Mouse (Mus musculus) heart, embryonic 16.5 days (tissue): ENCODE measurements around the gene Gmeb2. TPM values are rescaled to one million over a fixed set of nuclear protein-coding genes. Genes with fewer than 3 reads are reported as not detected.

ENCODE experiments used
- ATAC-seq: fragments of 200-750 bp; cut with Nextera tagmentation; replicated peaks from 2 replicates; pipeline ENCODE4 v1.8.0; 2017; ENCODE audit warnings: moderate number of reproducible peaks; ENCODE audit not compliant: insufficient read depth, low FRiP score; ENCODE audit errors: extremely low read depth
- H3K27ac ChIP-seq: fragments of 300-500 bp; sonication (generic); 2 replicates; pipeline ENCODE4 v1.5.1; 2014; ENCODE audit warnings: mild to moderate bottlenecking, low read length, control low read depth, moderate library complexity
- H3K27me3 ChIP-seq: fragments of 300-500 bp; sonication (generic); 2 replicates; pipeline ENCODE4 v1.6.1; 2014; ENCODE audit warnings: low read length, mixed read lengths; ENCODE audit not compliant: control insufficient read depth, insufficient read depth
- H3K36me3 ChIP-seq: fragments of 300-500 bp; sonication (generic); 2 replicates; pipeline ENCODE4 v1.6.1; 2014; ENCODE audit not compliant: control insufficient read depth, insufficient read depth
- H3K4me1 ChIP-seq: fragments of 300-500 bp; sonication (generic); 2 replicates; pipeline ENCODE4 v1.6.1; 2014; ENCODE audit warnings: low read length, mixed read lengths; ENCODE audit not compliant: control insufficient read depth, insufficient read depth
- H3K4me2 ChIP-seq: fragments of 300-500 bp; sonication (generic); 2 replicates; pipeline ENCODE4 v1.6.1; 2014; ENCODE audit warnings: low read depth, mild to moderate bottlenecking, control low read depth, low read length
- H3K4me3 ChIP-seq: fragments of 300-500 bp; sonication (generic); 2 replicates; pipeline ENCODE4 v1.5.1; 2014; ENCODE audit warnings: mild to moderate bottlenecking, control low read depth, low read length
- H3K9ac ChIP-seq: fragments of 300-500 bp; sonication (generic); 2 replicates; pipeline ENCODE4 v1.6.1; 2014; ENCODE audit warnings: low read length, control low read depth
- H3K9me3 ChIP-seq: fragments of 300-500 bp; sonication (generic); replicated peaks from 2 replicates; pipeline ENCODE4 v1.6.1; 2016; ENCODE audit warnings: low read length; ENCODE audit not compliant: control insufficient read depth
- WGBS: fragments of 180-500 bp; shearing (Covaris S2); extraction: QIAGEN DNeasy Blood & Tissue Kit; methylation state at CpG from one replicate; pipeline ENCODE4 v1.1.7; 2014; 5-methylcytosine and 5-hydroxymethylcytosine counted together
- polyA plus RNA-seq: library from polyadenylated mRNA; unstranded; fragments of >200 nt; fragmentation: Nextera tagmentation; extraction: Ambion mirVana; gene quantifications from 2 replicates; pipeline ENCODE4 v1.2.1, GENCODE M21; 2015

Gene Gmeb2
- polyA plus RNA-seq, 1 experiment from 2014 or later = 8.8 TPM

DNA sequence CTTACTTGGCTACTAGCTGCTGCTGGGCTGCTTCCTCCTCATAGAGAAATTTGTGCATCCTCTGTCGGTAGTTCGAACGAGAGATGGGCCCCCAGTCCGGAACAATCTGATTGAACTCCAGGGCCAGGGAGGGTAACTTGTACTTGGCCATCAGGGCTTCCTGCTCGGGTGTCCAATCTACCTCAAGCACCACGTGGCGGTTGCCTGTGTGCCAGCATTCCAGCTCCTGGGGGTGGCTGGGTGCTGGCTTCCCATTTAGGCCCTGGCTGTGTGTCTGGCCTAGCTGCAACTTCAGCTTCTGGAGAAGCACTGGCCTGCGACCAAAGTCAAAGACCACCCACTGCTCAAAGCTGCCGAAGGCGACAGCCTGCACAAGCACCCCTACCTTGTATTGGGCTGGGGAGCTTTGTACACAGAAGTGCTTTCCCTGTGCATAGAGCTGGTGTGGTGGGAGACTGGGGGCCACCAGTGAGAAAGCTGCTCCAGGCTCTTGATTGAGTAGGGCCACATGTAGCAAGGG is 49.7 kb downstream of the Gmeb2 start:
- Histone ChIP-seq H3K9me3 (no peaks in the 10 kb centered on the region), H3K36me3 (no peaks in the 10 kb centered on the region), H3K4me1 (peaks cover 5% of the 10 kb centered on the region), H3K9ac (no peak overlapping the region), H3K4me3 (no peak overlapping the region), H3K4me2 (no peak overlapping the region), H3K27me3 (no peaks in the 10 kb centered on the region), H3K27ac (no peak overlapping the region)
- no peak for ATAC-seq
- WGBS = 76% methylated on average over 10 of the region's 10 CpGs

DNA sequence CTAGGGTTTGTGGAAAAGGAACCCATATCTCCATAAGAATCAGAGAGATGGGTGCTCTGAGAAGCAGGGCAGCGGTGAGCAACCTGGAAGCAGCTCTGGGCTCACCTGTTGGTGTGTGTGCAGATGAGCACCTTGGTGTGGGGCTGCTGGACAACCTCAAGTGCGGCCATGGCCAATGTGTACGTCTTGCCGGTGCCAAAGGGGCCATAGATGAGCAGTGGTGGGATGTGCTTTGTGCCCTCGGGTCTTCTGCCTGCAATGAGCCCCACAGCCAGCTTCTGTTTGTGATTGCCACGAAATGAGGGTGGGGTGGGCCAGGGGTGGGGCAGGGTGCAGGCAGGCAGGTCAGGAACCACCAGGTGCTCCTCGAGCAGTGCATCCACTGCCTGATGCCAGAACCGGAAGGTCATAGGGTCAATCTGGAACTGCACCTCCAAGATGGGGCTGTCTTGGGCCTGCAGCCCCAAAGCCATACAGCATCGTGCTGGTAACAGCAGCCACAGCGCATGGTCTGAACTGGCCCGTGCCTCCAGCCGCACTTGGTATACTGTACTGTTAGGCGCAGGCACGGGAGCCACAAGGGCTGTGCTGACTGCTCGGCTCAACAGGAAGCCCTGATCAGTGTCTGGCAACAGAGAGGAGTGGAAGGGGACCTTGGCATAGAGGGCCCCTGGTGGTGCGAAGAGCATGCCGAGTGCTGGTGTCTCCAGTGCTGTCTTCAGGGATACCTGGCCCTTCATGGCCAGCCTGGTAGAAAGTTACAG is 50.4 kb downstream of the Gmeb2 start:
- no peak overlapping the region for H3K9ac ChIP-seq
- 86% methylated on average over 17 of the region's 17 CpGs for WGBS

DNA sequence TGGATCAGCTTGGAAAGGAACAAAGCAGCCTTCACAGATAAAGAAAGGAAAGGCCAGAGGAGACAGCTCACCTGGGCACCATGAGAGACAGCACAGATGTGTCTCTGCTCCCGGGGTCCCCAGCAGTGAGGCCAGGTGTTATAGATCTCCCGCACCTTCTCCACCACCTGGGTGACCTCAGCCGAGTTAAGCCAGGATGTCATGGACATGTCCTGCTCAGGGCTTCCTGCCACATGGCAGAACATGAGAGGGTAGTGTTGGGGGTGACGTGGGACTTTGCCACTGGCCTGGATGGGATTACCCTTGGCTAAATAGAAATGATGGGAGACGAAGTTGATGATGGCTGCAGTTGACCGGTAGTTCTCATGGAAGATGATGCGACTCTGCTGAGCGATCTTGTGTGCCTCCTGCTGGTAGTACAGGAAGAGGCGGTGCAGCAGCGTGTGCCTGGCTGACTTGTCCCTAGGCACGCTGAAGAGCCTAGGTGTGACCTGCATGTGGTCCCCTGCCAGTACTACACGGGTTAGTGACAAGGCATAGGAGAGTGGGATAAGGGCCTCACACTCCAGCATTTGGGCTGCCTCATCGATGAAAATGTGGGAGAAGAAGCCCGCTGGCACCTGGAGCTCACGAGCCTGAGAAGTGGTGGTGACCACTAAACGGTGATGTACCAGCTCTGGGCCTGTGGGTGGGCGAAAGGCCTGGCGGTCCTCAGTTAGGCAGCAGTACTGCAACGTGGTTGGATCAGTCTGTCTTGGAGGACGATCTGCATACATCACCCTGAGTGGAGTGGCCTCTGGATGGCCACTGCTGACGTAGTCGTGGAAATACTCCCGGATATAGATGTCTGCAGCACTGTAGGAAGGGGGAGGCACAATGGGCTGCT is 51.9 kb downstream of the Gmeb2 start:
- no peak overlapping the region for H3K27ac ChIP-seq
- 79% methylated on average over 23 of the region's 23 CpGs for WGBS
- H3K27me3 ChIP-seq = no peaks in the 10 kb centered on the region
- H3K4me1 ChIP-seq = no peaks in the 10 kb centered on the region; the same call in 1 of the 2 replicates
- no peak for ATAC-seq
- no peak overlapping the region for H3K9ac ChIP-seq
- H3K4me2 ChIP-seq = no peak overlapping the region
- H3K4me3 ChIP-seq = no peak overlapping the region
- H3K36me3 ChIP-seq = no peaks in the 10 kb centered on the region
- H3K9me3 ChIP-seq = no peaks in the 10 kb centered on the region

More for the DNA sequence above, 50.4 kb downstream of the Gmeb2 start:
- Histone ChIP-seq H3K4me3 (no peak overlapping the region), H3K4me1 (peaks cover 4% of the 10 kb centered on the region), H3K27ac (no peak overlapping the region), H3K9me3 (no peaks in the 10 kb centered on the region), H3K27me3 (no peaks in the 10 kb centered on the region), H3K4me2 (no peak overlapping the region), H3K36me3 (no peaks in the 10 kb centered on the region)
- ATAC-seq = no peak

DNA sequence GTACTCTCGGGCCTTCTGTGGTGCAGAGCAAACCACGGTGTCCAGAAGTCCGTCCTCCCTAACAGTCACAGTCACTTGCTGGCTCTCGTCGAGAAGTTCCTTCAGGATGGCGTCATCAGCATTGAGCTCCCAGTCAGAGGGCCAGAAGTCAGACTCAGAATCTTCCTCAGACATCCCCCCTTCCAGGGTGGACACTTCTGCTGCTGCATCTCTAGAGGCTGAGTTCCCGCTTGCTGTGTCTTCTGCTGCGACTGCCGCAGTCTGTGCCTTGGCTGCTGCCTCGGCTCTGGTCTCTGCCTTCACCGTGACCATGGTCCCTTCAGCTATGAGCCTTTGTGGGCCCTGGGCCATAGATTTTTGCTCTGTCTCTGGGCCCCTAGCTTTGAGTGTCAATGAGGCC is 53.2 kb downstream of the Gmeb2 start:
- Histone ChIP-seq H3K4me3 (no peak overlapping the region), H3K9ac (no peak overlapping the region), H3K27ac (no peak overlapping the region), H3K27me3 (no peaks in the 10 kb centered on the region), H3K4me2 (no peak overlapping the region), H3K4me1 (no peaks in the 10 kb centered on the region), H3K36me3 (no peaks in the 10 kb centered on the region), H3K9me3 (no peaks in the 10 kb centered on the region)
- ATAC-seq = no peak
- 85% methylated on average over 11 of the region's 11 CpGs for WGBS

DNA sequence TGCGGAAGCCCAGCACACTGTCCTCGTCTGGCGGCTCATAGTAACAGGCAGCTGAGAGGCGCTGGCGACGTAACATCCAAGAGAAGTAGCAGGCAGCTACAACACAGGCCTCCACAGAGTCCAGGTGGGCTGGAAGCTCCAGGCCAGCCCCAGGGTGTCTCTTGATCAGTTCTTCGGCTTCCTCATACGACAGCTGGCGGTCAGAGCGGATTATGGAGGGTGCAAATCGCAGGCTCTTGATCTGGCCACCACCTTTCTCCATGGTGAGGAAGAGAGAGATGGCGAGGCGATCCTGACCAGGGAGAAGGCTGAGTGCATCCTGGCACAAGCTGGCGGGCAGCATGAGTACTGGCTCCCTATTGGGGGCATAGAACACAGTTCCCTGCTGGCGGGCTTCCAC is 54.4 kb downstream of the Gmeb2 start:
- H3K4me2 ChIP-seq = no peak overlapping the region
- H3K9me3 ChIP-seq = no peaks in the 10 kb centered on the region
- H3K9ac ChIP-seq = no peak overlapping the region
- no peak overlapping the region for H3K27ac ChIP-seq
- no peaks in the 10 kb centered on the region for H3K36me3 ChIP-seq
- no peaks in the 10 kb centered on the region for H3K4me1 ChIP-seq
- H3K27me3 ChIP-seq = no peaks in the 10 kb centered on the region
- no peak for ATAC-seq
- no peak overlapping the region for H3K4me3 ChIP-seq
- 86% methylated on average over 15 of the region's 15 CpGs for whole genome bisulfite sequencing

DNA sequence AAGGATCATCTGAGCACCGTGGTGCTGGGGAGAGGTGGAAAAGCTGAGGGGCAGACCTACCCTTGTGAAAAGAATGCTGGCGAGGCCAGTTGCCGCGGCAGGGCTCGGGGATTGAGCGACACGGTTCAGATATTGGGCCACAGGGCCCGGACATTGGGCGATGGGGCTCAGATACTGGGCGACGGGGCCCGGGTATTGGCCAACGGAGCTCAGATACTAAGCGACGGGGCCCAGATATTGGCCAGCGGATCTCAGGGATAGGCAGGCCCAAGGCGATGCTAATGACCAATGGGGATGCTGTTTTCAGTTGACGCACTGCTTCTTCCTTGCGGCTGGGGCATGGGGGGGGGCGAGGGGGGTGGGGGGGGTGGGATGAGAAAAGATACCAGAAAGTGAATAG is 56.7 kb downstream of the Gmeb2 start:
- no peaks in the 10 kb centered on the region for H3K36me3 ChIP-seq
- no peak overlapping the region for H3K4me3 ChIP-seq
- H3K9me3 ChIP-seq = no peaks in the 10 kb centered on the region
- 73% methylated on average over 20 of the region's 20 CpGs for WGBS
- H3K4me2 ChIP-seq = no peak overlapping the region
- no peak for ATAC-seq
- H3K4me1 ChIP-seq = no peaks in the 10 kb centered on the region
- H3K27me3 ChIP-seq = no peaks in the 10 kb centered on the region
- H3K9ac ChIP-seq = no peak overlapping the region
- no peak overlapping the region for H3K27ac ChIP-seq

- no peak overlapping the region for H3K27ac ChIP-seq
- H3K4me3 ChIP-seq = no peak overlapping the region
- H3K9me3 ChIP-seq = no peaks in the 10 kb centered on the region
- no peak for ATAC-seq
- no peak overlapping the region for H3K9ac ChIP-seq
- no peaks in the 10 kb centered on the region for H3K4me1 ChIP-seq
- H3K27me3 ChIP-seq = no peaks in the 10 kb centered on the region
- H3K4me2 ChIP-seq = no peak overlapping the region
- no peaks in the 10 kb centered on the region for H3K36me3 ChIP-seq
- 58% methylated on average over 1 of the region's 1 CpGs for WGBS
Observed at GRCm38 (mm10) chr2:181228335-181228734, 59.5 kb downstream of the Gmeb2 start.

- no peak overlapping the region for H3K4me2 ChIP-seq
- no peaks in the 10 kb centered on the region for H3K9me3 ChIP-seq
- no peak overlapping the region for H3K9ac ChIP-seq
- H3K4me1 ChIP-seq = no peaks in the 10 kb centered on the region
- no peak for ATAC-seq
- H3K36me3 ChIP-seq = no peaks in the 10 kb centered on the region
- H3K27me3 ChIP-seq = no peaks in the 10 kb centered on the region
- no peak overlapping the region for H3K27ac ChIP-seq
- H3K4me3 ChIP-seq = no peak overlapping the region
- 70% methylated on average over 3 of the region's 3 CpGs for WGBS
Observed at GRCm38 (mm10) chr2:181227122-181227521, 60.7 kb downstream of the Gmeb2 start.

- ATAC-seq = no peak
- H3K4me2 ChIP-seq = no peak overlapping the region
- no peaks in the 10 kb centered on the region for H3K27me3 ChIP-seq
- H3K36me3 ChIP-seq = no peaks in the 10 kb centered on the region
- H3K27ac ChIP-seq = no peak overlapping the region
- no peak overlapping the region for H3K4me3 ChIP-seq
- H3K9me3 ChIP-seq = no peaks in the 10 kb centered on the region
- peaks cover 6% of the 10 kb centered on the region for H3K4me1 ChIP-seq
- WGBS = 71% methylated on average over 2 of the region's 2 CpGs
- H3K9ac ChIP-seq = no peak overlapping the region
Observed at GRCm38 (mm10) chr2:181224994-181225393, 62.8 kb downstream of the Gmeb2 start.
